Mouse (Mus musculus) liver, embryonic 14.5 days (tissue): Measurements from ENCODE around the gene Rab26. TPM values are rescaled to one million over a fixed set of nuclear protein-coding genes. Genes with fewer than 3 reads are reported as not detected.

Experiments used
- ATAC-seq: fragments of 200-750 bp; cut with Nextera tagmentation; 2 replicates; pipeline ENCODE4 v1.8.0; 2017; ENCODE audit warnings: moderate number of reproducible peaks, mild to moderate bottlenecking, moderate library complexity; ENCODE audit not compliant: insufficient read depth
- DNase-seq, 3 experiments: peaks; one replicate each; pipeline ENCODE4 v3.0.0-alpha.2; 2012 to 2013; ENCODE audit warnings: low read depth in 3 of 3, low spot score in 3 of 3
- H3K27ac ChIP-seq: fragments of 300-500 bp; sonication (generic); 2 replicates; pipeline ENCODE4 v1.5.1; 2014; ENCODE audit warnings: moderate library complexity, mild to moderate bottlenecking, control low read depth, inconsistent platforms
- H3K27me3 ChIP-seq: fragments of 300-500 bp; sonication (generic); 2 replicates; pipeline ENCODE4 v1.6.1; 2014; ENCODE audit warnings: mild to moderate bottlenecking, low read length, moderate library complexity; ENCODE audit not compliant: control insufficient read depth, insufficient read depth
- H3K36me3 ChIP-seq: fragments of 300-500 bp; sonication (generic); replicated peaks from 2 replicates; pipeline ENCODE4 v1.6.1; 2014; ENCODE audit warnings: low read depth; ENCODE audit not compliant: control insufficient read depth, insufficient read depth
- H3K4me1 ChIP-seq, 2 experiments: fragments of 200-500 bp in 1 of 2; fragments of 300-500 bp in 1 of 2; sonication (generic) in 1 of 2; replicated peaks; 2 replicates each; pipeline ENCODE4 v1.6.1; 2012 to 2014; ENCODE audit warnings: antibody characterized with exemption in 1 of 2, inconsistent platforms in 1 of 2, low read length in 1 of 2; ENCODE audit not compliant: control insufficient read depth in 2 of 2, insufficient read depth in 2 of 2
- H3K4me2 ChIP-seq: fragments of 300-500 bp; sonication (generic); 2 replicates; pipeline ENCODE4 v1.6.1; 2014; ENCODE audit warnings: low read depth, mild to moderate bottlenecking, control low read depth, moderate library complexity
- H3K4me3 ChIP-seq, 2 experiments: fragments of 200-500 bp in 1 of 2; fragments of 300-500 bp in 1 of 2; sonication (generic) in 1 of 2; 2 replicates each; pipeline ENCODE4 v1.5.1; 2012 to 2014; ENCODE audit warnings: low read depth in 2 of 2, low read length in 2 of 2, mild to moderate bottlenecking in 2 of 2, control low read depth in 1 of 2, inconsistent platforms in 1 of 2, moderate library complexity in 1 of 2; ENCODE audit not compliant: insufficient read depth in 1 of 2
- H3K9ac ChIP-seq: fragments of 300-500 bp; sonication (generic); replicated peaks from 2 replicates; pipeline ENCODE4 v1.6.1; 2014; ENCODE audit warnings: mild to moderate bottlenecking, control low read depth, moderate library complexity
- H3K9me3 ChIP-seq: fragments of 300-500 bp; sonication (generic); 2 replicates; pipeline ENCODE4 v1.6.1; 2016; ENCODE audit warnings: low read length, mixed read lengths; ENCODE audit not compliant: control insufficient read depth
- CTCF ChIP-seq: IDR thresholded peaks from 2 replicates; pipeline ENCODE4 v1.5.1; 2016; ENCODE audit warnings: antibody characterized with exemption, low read depth, control low read depth
- EP300 ChIP-seq: IDR thresholded peaks from 2 replicates; pipeline ENCODE4 v1.6.1; 2016; ENCODE audit warnings: antibody characterized with exemption, low read depth
- WGBS: fragments of 180-500 bp; shearing (Covaris S2); extraction: QIAGEN DNeasy Blood & Tissue Kit; methylation state at CpG from one replicate; pipeline ENCODE4 v1.1.7; 2014; ENCODE audit not compliant: insufficient replicate concordance; 5-methylcytosine and 5-hydroxymethylcytosine counted together
- polyA plus RNA-seq, 2 experiments: library from polyadenylated mRNA; depleted of rRNA in 1 of 2; stranded (reverse) in 1 of 2; unstranded in 1 of 2; fragments of >200 nt; fragmentation: Nextera tagmentation in 1 of 2; extraction: Ambion mirVana in 1 of 2; gene quantifications; 2 replicates each; pipeline versions ENCODE4 v1.2.1 to v1.2.3; 2012 to 2014

Rab26 gene
- 0.21 and 0.28 TPM in 2 replicates for polyA plus RNA-seq (2012; rRNA removed)
- 0.95 and 1.0 TPM in 2 replicates for polyA plus RNA-seq (2014; fragmentation: Nextera tagmentation; extraction: Ambion mirVana)

DNA sequence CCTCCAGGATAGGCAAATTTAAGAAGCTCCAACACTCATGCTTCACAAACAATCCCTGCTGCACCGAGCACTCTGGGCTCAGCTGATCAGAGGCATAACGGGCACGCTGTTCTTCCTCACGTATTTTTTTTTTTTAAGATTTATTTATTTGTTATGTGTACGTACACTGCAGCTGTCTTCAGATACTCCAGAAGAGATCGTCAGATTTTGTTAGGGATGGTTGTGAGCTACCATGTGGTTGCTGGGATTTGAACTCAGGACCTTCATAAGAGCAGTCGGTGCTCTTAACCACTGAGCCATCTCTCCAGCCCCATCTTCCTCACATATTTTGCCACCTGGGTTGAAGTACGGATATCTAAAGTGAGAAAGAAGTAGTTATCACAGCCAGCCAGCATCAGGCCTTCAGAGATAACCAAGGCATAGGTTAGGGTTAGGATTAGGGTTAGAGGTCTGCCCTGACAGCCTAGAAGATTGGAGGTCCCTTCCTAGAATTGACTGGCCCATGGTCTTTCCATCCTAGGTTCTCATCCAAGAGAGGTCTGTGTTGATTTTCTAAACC, at the start of gene Rab26:
Gene Rab26 (minus strand): TSS at position 51 of the 559 bp plus-strand sequence.
- Histone ChIP-seq H3K36me3 (no peaks in the 10 kb centered on the region), H3K4me3 (peak within 1 kb of the TSS; percentile 40 to 45), H3K9ac (no peak within 1 kb of the TSS), H3K9me3 (no peaks in the 10 kb centered on the region), H3K27me3 (no peaks in the 10 kb centered on the region), H3K27ac (no peak within 1 kb of the TSS), H3K4me1 (peaks cover 7 to 19% of the 10 kb centered on the region in 2 experiments; a peak in 3 of 4 replicates), H3K4me2 (peak within 1 kb of the TSS; percentile 72)
- peak; percentile 9; the same call in 1 of the 2 replicates for ATAC-seq
- 54% methylated on average over 8 of the region's 8 CpGs for WGBS
- DNase-seq, result no peak
- TF ChIP-seq EP300 (0 out of 2 replicates have a peak, but pooled peaks have one; percentile 8), CTCF (no peak)

DNA sequence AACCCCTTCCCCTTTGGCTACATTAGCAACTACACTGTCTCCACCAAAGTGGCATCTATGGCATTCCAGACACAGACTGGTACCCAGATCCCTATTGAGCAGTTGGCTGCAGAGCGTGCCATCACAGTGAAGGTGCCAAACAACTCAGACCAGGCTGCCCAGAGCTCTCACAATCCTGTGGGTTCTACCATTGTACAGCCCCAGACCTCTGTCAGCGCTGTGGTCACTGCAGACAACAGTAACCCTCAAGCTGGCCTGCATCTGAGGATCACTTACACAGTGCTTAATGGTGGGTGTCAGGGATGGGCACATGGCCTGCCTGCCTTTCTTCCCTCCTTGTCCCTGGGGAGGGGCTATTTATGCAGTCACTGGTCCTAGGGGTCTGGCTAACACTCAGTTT, 46.3 kb upstream of the Rab26 start:
- Histone ChIP-seq H3K9ac (no peak overlapping the region), H3K27ac (no peak overlapping the region), H3K4me2 (no peak overlapping the region), H3K4me3 (no peak overlapping the region), H3K9me3 (no peaks in the 10 kb centered on the region), H3K27me3 (no peaks in the 10 kb centered on the region), H3K36me3 (no peaks in the 10 kb centered on the region), H3K4me1 (peaks cover 0 to 6% of the 10 kb centered on the region in 2 experiments; a peak in 1 of 4 replicates)
- DNase-seq (no peak), ATAC-seq (no peak)
- 85% methylated on average over 2 of the region's 2 CpGs for WGBS
- TF ChIP-seq CTCF, result no peak
- TF ChIP-seq EP300, result no peak

DNA sequence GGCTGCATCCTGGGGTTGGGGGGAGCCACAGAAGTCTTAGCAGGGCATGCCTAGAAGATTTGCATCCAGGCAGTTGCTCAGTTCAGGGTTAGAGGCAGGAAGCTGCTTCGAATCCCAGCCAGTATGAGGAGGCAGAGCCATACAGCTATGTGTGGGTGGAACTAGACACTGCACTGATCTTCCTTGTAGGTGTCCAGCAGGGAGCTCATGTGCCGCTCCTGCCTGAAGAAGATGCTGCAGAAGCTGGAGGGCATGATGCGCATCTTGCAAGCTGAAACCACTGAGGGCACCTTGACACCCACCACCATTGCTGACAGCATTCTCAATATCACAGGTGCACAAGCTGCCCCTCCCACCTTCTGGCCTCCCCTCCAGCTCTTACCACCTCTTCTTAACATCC, 45.5 kb upstream of the Rab26 start:
- no peak for DNase-seq
- H3K27me3 ChIP-seq, result no peaks in the 10 kb centered on the region
- no peak overlapping the region for H3K9ac ChIP-seq
- no peak overlapping the region for H3K27ac ChIP-seq
- no peak for ATAC-seq
- no peaks in the 10 kb centered on the region for H3K36me3 ChIP-seq
- TF ChIP-seq CTCF (no peak), EP300 (no peak)
- H3K4me3 ChIP-seq, result no peak overlapping the region
- WGBS, result 80% methylated on average over 3 of the region's 3 CpGs
- H3K4me2 ChIP-seq, result no peak overlapping the region
- no peaks in the 10 kb centered on the region for H3K9me3 ChIP-seq
- 0 out of 4 replicates have a peak, but pooled peaks cover 0 to 3% of the 10 kb centered on the region in 2 experiments for H3K4me1 ChIP-seq

DNA sequence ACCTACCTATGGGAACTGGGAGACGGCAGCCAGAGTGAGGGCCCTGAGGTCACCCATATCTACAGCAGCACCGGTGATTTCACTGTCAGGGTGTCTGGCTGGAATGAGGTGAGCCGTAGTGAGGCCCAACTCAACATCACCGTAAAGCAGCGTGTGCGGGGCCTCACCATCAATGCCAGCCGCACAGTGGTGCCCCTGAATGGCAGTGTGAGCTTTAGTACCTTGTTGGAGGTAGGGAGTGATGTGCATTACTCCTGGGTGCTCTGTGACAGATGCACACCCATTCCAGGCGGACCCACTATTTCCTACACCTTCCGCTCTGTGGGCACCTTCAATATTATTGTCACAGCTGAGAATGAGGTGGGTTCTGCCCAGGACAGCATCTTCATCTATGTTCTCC, 39.8 kb upstream of the Rab26 start:
- peak; percentile 13; the same call in 1 of the 2 replicates for ATAC-seq
- H3K36me3 ChIP-seq, result no peaks in the 10 kb centered on the region
- no peak for DNase-seq
- no peaks in the 10 kb centered on the region for H3K4me1 ChIP-seq
- H3K27ac ChIP-seq, result no peak overlapping the region
- no peak overlapping the region for H3K9ac ChIP-seq
- H3K4me3 ChIP-seq, result no peak overlapping the region
- TF ChIP-seq EP300 (no peak), CTCF (no peak)
- no peak overlapping the region for H3K4me2 ChIP-seq
- H3K27me3 ChIP-seq, result no peaks in the 10 kb centered on the region
- H3K9me3 ChIP-seq, result no peaks in the 10 kb centered on the region
- 72% methylated on average over 9 of the region's 9 CpGs for WGBS

DNA sequence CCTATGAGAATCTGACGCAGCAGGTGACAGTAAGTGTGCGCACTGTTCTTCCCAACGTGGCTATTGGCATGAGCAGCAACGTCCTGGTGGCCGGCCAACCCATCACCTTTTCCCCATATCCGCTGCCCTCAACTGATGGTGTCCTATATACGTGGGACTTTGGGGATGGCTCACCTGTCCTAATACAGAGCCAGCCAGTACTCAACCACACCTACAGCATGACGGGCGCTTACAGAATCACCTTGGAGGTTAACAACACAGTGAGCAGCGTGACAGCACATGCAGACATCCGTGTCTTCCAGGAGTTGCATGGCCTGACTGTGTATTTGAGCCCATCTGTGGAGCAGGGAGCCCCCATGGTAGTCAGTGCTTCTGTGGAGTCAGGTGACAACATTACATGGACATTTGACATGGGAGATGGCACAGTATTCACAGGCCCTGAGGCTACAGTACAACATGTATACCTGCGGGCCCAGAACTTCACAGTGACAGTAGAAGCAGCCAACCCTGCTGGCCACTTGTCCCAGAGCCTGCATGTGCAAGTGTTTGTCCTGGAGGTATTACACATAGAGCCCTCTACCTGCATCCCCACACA, 38.7 kb upstream of the Rab26 start:
- DNase-seq (no peak), ATAC-seq (no peak)
- Histone ChIP-seq H3K4me3 (no peak overlapping the region), H3K9me3 (no peaks in the 10 kb centered on the region), H3K4me2 (no peak overlapping the region), H3K27ac (no peak overlapping the region), H3K36me3 (no peaks in the 10 kb centered on the region), H3K4me1 (no peaks in the 10 kb centered on the region), H3K9ac (no peak overlapping the region), H3K27me3 (no peaks in the 10 kb centered on the region)
- no peak for TF ChIP-seq EP300
- no peak for TF ChIP-seq CTCF
- 80% methylated on average over 12 of the region's 12 CpGs for WGBS
